13 mouse cellular contexts compared by ENCODE assay signal in the genomic region with DNA sequence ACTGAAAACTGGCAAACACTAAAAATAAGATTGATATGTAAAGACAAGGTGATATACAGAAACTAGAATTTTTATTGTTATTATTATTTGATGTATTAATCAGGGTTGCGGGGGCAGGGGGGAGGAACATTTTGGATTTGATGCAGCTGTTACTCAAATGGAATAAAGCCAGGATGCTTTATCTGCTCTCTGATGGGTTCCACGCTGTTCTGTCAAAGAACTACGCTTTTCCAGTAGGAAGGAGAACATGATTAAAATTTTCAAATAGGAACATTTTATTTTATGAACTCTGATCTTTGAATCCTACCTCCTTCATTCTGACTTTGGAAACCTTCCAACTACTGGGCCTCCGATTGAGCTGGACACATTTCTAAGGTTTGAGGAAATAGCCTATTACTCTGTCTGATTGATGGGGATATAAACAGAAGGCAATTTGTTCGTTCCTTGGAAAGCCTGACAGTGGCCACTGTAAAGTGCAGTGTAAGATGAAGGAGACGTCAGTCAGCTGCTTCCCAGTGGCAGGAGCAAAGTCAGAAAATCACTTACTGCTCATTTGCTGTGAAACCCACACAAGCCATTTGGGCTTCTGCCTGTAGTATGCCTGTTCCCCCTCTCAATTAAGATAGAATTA.
DNase-seq lines count a peak whose midpoint lies in the region; ATAC-seq and TF ChIP-seq lines count a peak whose summit lies in the region.
"Had no signal": no experiment of that assay in that cellular context is flagged by ENCODE, and none has a peak within 500 bp of the region (broad histone marks: within the 10 kb centered on the region; RNA-seq: fewer than 3 reads in every experiment).

No protein-coding gene starts in this region.

- no peak overlapping the region for H3K4me2 ChIP-seq in forebrain, embryonic 15.5 days (replicated peaks)
- H3K4me2 ChIP-seq: embryonic facial prominence, embryonic 15.5 days had no signal

- H3K9ac ChIP-seq in forebrain, embryonic 15.5 days (replicated peaks): no peak overlapping the region
- H3K9ac ChIP-seq: embryonic facial prominence, embryonic 15.5 days had no signal

- no peak for TF ChIP-seq CTCF in brain, embryonic 14.5 days (IDR thresholded peaks at IDR 0.05; ENCODE audit: borderline replicate concordance, extremely low read depth, insufficient read depth, insufficient read length)

- no peaks in the 10 kb centered on the region for H3K36me3 ChIP-seq in forebrain, embryonic 15.5 days
- H3K36me3 ChIP-seq: embryonic facial prominence, embryonic 15.5 days had no signal

- 37% methylated on average over 6 of the region's 6 CpGs for WGBS in forebrain, embryonic 15.5 days

- no peak for ATAC-seq in forebrain, embryonic 15.5 days (replicated peaks)
- ATAC-seq: intestine, postnatal 0 days had no signal

- no peaks in the 10 kb centered on the region for H3K4me1 ChIP-seq in forebrain, embryonic 15.5 days
- H3K4me1 ChIP-seq: embryonic facial prominence, embryonic 15.5 days had no signal

- peak; percentile 6 for DNase-seq in layer of hippocampus, adult 11-12 months (ENCODE audit: low spot score)
- DNase-seq in layer of hippocampus, adult 8-10 months (ENCODE audit: low spot score in 2 of 2): no peak
- peak; percentile 71 for DNase-seq in brain, embryonic 14.5 days (ENCODE audit: low read depth)
- DNase-seq in kidney, postnatal 14 days: peak; percentile 51
- no peak for DNase-seq in spleen, postnatal 14 days (ENCODE audit: low spot score in 2 of 2)
- DNase-seq in adrenal gland, postnatal 4 days (ENCODE audit: low spot score in 2 of 2): no peak
- DNase-seq: heart, adult 11 months; liver; lung, postnatal 14 days had no signal

- TF ChIP-seq POLR2A in brain, embryonic 14.5 days (IDR thresholded peaks at IDR 0.05; ENCODE audit: borderline replicate concordance, extremely low read depth, insufficient read depth, insufficient read length, poor library complexity, severe bottlenecking): no peak

- H3K4me3 ChIP-seq in forebrain, embryonic 15.5 days: no peak overlapping the region
- H3K4me3 ChIP-seq: embryonic facial prominence, embryonic 15.5 days had no signal

- H3K27me3 ChIP-seq in forebrain, embryonic 15.5 days: no peaks in the 10 kb centered on the region
- H3K27me3 ChIP-seq: CH12.LX; embryonic facial prominence, embryonic 15.5 days had no signal

- no peaks in the 10 kb centered on the region for H3K9me3 ChIP-seq in forebrain, embryonic 15.5 days
- H3K9me3 ChIP-seq: embryonic facial prominence, embryonic 15.5 days had no signal

- 0 out of 2 replicates have a peak overlapping the region, but pooled peaks have one; percentile 5 for H3K27ac ChIP-seq in forebrain, embryonic 15.5 days (replicated peaks)
- H3K27ac ChIP-seq: embryonic facial prominence, embryonic 15.5 days had no signal

Comparison
In these comparisons a context has a peak if more than half of its experiments do, and no peak if none do; other contexts are left out.
1. DNase-seq: peak in layer of hippocampus, adult 11-12 months (single experiment), brain, embryonic 14.5 days (single experiment) and kidney, postnatal 14 days (single experiment); none in layer of hippocampus, adult 8-10 months (0 of 2), spleen, postnatal 14 days (0 of 2) and adrenal gland, postnatal 4 days (0 of 2).